Mouse (Mus musculus) frontal cortex, adult 2 months (tissue): ENCODE results near the gene Cbx7. TPM values are rescaled to one million over a fixed set of nuclear protein-coding genes. Genes with fewer than 3 reads are reported as not detected.

Experiments used
- polyA plus RNA-seq: library from polyadenylated mRNA; depleted of rRNA; stranded (reverse); fragments of >200 nt; gene quantifications from 2 replicates; pipeline ENCODE4 v1.2.3, GENCODE M21; 2012; rRNA removed

Cbx7 gene
- polyA plus RNA-seq, 1 experiment = 58.6 TPM

Other genes starting within 250 kb of the Cbx7 start
- gene Sun2, start 228.6 kb downstream of the Cbx7 start, polyA plus RNA-seq = 28.1 and 30.4 TPM in 2 replicates
- 84.6 and 85.4 TPM in 2 replicates for gene Dnal4, start 193.3 kb downstream of the Cbx7 start, polyA plus RNA-seq
- 293 and 296 TPM in 2 replicates for gene Nptxr, start 166.4 kb downstream of the Cbx7 start, polyA plus RNA-seq
- 2.9 and 4.8 TPM in 2 replicates for gene Npcd, start 136.9 kb downstream of the Cbx7 start, polyA plus RNA-seq
- 257 and 263 TPM in 2 replicates for gene Cbx6, start 136.4 kb downstream of the Cbx7 start, polyA plus RNA-seq
- gene Apobec3, start 79.5 kb downstream of the Cbx7 start, polyA plus RNA-seq = 7.1 and 7.4 TPM in 2 replicates
- gene Pdgfb, start 43.9 kb upstream of the Cbx7 start, polyA plus RNA-seq = 30.7 and 32.4 TPM in 2 replicates
- 288 and 302 TPM in 2 replicates for gene Syngr1, start 120.2 kb upstream of the Cbx7 start, polyA plus RNA-seq
- gene Rpl3, start 120.7 kb upstream of the Cbx7 start, polyA plus RNA-seq = 629 and 778 TPM in 2 replicates
- 37.9 and 41.4 TPM in 2 replicates for gene Tab1, start 162.0 kb upstream of the Cbx7 start, polyA plus RNA-seq
- gene Mgat3, start 202.6 kb upstream of the Cbx7 start, polyA plus RNA-seq = 79.3 and 84.5 TPM in 2 replicates